Mouse (Mus musculus): ENCODE measurements at regions not wholly inside any gene's neighbourhood (a gene's known extent, or its start where the extent isn't known, plus 50 kb on each side); places are given as distances from the start of the nearest gene placed in this dataset.

DNA sequence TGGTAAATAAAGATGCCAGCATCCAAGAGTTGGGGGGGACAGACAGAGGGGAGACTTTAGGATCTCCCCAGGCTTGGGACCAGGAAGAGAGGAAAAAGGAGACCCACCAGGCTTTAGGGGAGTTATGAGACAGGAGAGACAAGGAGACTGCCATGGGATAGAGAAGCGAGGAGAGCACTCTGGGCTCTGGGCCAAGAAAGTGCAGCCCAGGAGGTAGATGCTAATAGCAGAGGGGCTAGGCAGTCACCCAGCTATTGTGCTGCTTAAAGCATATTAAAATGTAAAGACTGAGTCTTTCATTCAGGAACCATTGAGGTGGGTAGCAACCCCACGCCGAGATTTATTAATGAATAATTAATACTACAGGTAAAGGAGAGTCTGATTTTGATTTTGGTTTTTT lies 208.8 kb downstream of the Gm19935 start:
- ATAC-seq (no peak), DNase-seq (ENCODE audit: low spot score) (no peak)
- TF ChIP-seq CTCF (IDR thresholded peaks at IDR 0.05) (no peak), EP300 (IDR thresholded peaks at IDR 0.05) (no peak)
- WGBS = 69% methylated on average over 3 of the region's 3 CpGs
- Histone ChIP-seq H3K9ac (replicated peaks; ENCODE audit: low read depth) (no peak overlapping the region), H3K27ac (ENCODE audit: low read length) (no peak overlapping the region), H3K4me3 (ENCODE audit: low read depth, low read length) (no peak overlapping the region), H3K4me1 (ENCODE audit: insufficient read depth, low read depth, low read length) (no peaks in the 10 kb centered on the region), H3K27me3 (replicated peaks; ENCODE audit: insufficient read depth, low read length) (no peaks in the 10 kb centered on the region), H3K9me3 (ENCODE audit: low read length) (no peaks in the 10 kb centered on the region), H3K36me3 (ENCODE audit: insufficient read depth, low read length) (no peaks in the 10 kb centered on the region), H3K4me2 (replicated peaks; ENCODE audit: low read depth, low read length) (no peak overlapping the region)

DNA sequence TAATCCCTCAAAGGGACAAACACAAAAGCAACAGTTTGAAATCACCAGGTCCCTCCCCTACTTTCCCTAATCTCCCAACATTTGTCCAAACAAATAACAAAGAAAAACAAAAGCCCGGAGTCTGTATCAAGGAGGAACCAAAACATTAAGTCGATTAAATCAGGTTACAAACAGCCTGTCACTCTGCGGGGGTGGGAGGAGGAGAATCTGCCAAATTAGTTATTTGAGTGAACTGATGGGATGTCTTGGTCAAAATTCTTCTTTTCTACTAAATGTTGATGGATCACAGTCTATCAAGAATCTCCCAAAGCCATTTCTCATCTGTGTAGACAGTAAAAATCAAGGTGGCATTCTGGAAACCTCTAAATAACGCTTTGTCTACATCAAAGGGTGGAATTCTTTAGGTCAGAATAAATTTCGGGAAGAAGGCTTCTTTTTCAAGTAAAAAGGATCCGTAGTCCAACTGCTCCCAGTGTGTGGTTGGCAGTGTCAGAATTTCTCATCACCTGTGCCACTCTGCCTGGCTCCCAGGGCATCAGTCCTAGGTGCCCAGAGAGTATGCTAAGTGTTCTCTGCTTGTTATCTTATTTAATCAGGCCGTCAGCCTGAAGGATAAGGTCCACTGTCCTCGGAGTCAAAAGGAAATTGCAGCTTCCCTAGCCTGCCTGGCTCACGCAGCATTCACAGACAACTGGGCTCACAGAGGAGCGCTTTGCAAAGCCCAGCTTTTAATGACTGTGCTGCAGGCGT lies 216.1 kb downstream of the Gm19935 start:
- Histone ChIP-seq H3K9me3 (ENCODE audit: low read length) (no peaks in the 10 kb centered on the region), H3K27me3 (replicated peaks; ENCODE audit: insufficient read depth, low read length) (no peaks in the 10 kb centered on the region), H3K4me2 (replicated peaks; ENCODE audit: low read depth, low read length) (no peak overlapping the region), H3K4me3 (ENCODE audit: low read depth, low read length) (no peak overlapping the region), H3K36me3 (ENCODE audit: insufficient read depth, low read length) (no peaks in the 10 kb centered on the region), H3K27ac (ENCODE audit: low read length) (no peak overlapping the region), H3K4me1 (ENCODE audit: insufficient read depth, low read depth, low read length) (no peaks in the 10 kb centered on the region), H3K9ac (replicated peaks; ENCODE audit: low read depth) (no peak overlapping the region)
- no peak for ATAC-seq
- DNase-seq (ENCODE audit: low spot score) = no peak
- TF ChIP-seq CTCF (IDR thresholded peaks at IDR 0.05) = no peak
- TF ChIP-seq EP300 (IDR thresholded peaks at IDR 0.05) = no peak
- 17% methylated on average over 11 of the region's 11 CpGs for WGBS

DNA sequence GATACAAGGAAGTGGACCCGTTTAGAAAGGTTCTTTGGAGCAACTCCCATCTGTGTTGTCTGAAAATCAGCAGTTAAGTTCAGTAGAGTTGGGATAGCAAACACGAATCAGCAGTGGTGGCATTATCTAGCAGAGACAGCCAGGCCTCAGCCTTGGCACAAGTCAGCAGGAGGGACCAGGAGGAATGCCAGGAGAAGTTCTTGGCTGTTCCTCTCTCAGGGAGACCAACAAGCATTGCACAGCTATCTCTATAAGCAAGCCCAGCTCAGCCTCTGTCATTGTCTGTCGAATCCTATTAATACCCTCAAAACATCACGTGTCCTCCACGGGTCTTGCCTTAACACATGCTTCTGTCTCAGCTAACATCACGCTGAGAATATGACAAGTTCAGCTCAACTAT lies 219.8 kb downstream of the Gm19935 start:
- Histone ChIP-seq H3K27ac (ENCODE audit: low read length) (no peak overlapping the region), H3K4me1 (ENCODE audit: insufficient read depth, low read depth, low read length) (no peaks in the 10 kb centered on the region), H3K36me3 (ENCODE audit: insufficient read depth, low read length) (no peaks in the 10 kb centered on the region), H3K27me3 (replicated peaks; ENCODE audit: insufficient read depth, low read length) (no peaks in the 10 kb centered on the region), H3K9me3 (ENCODE audit: low read length) (no peaks in the 10 kb centered on the region), H3K4me2 (replicated peaks; ENCODE audit: low read depth, low read length) (no peak overlapping the region), H3K4me3 (ENCODE audit: low read depth, low read length) (no peak overlapping the region), H3K9ac (replicated peaks; ENCODE audit: low read depth) (no peak overlapping the region)
- DNase-seq (ENCODE audit: low spot score) = no peak
- WGBS = 84% methylated on average over 6 of the region's 6 CpGs
- TF ChIP-seq CTCF (IDR thresholded peaks at IDR 0.05) (no peak), EP300 (IDR thresholded peaks at IDR 0.05) (no peak)
- ATAC-seq = no peak

DNA sequence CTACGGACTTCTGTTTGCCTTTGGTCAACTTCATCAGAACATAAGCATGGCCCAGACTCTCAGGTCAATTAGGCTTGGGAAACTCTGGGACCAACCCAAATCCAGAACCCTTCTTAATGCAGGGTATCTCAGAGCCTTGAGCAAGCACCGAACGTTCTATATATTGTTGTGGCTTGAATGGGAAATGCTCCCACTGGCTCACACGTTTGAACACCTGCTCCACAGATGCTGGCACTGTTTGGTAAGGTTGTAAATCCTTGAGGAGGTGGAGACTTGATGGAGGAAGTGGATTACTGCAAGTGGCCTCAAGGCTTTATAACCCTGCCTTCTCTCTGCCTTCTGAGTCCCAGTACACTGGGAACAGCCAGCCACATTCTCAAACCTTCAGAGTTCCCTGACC lies 231.3 kb upstream of the Tox3 start:
- 68% methylated on average over 4 of the region's 4 CpGs for WGBS
- Histone ChIP-seq H3K9ac (replicated peaks; ENCODE audit: low read depth) (no peak overlapping the region), H3K27ac (ENCODE audit: low read length) (no peak overlapping the region), H3K4me3 (ENCODE audit: low read depth, low read length) (no peak overlapping the region), H3K36me3 (ENCODE audit: insufficient read depth, low read length) (no peaks in the 10 kb centered on the region), H3K9me3 (ENCODE audit: low read length) (no peaks in the 10 kb centered on the region), H3K4me2 (replicated peaks; ENCODE audit: low read depth, low read length) (no peak overlapping the region), H3K4me1 (ENCODE audit: insufficient read depth, low read depth, low read length) (no peaks in the 10 kb centered on the region), H3K27me3 (replicated peaks; ENCODE audit: insufficient read depth, low read length) (no peaks in the 10 kb centered on the region)
- no peak for DNase-seq (ENCODE audit: low spot score)
- ATAC-seq = no peak
- TF ChIP-seq CTCF (IDR thresholded peaks at IDR 0.05) (no peak), EP300 (IDR thresholded peaks at IDR 0.05) (no peak)

DNA sequence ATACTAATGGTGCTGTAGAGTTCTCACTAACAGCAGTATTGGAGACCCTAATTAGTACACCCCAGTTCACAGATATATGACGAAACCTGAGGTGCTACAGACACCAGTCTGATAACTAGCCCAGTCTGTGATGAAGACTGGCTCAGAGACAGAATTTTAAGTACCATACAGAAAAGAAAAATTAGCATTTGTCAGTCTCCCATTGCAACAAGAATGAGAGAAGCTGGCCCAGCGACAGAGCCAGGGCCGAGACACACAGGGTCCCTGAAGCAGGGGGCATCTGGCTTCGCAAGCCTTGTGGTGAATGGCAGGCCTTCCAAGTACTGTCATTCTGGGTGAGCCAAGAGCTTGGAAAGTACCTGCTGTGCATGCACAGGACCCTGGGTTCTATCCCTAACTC lies 228.8 kb upstream of the Tox3 start:
- no peak for TF ChIP-seq CTCF (IDR thresholded peaks at IDR 0.05)
- TF ChIP-seq EP300 (IDR thresholded peaks at IDR 0.05) = no peak
- Histone ChIP-seq H3K27ac (ENCODE audit: low read length) (no peak overlapping the region), H3K4me3 (ENCODE audit: low read depth, low read length) (no peak overlapping the region), H3K4me1 (ENCODE audit: insufficient read depth, low read depth, low read length) (no peaks in the 10 kb centered on the region), H3K27me3 (replicated peaks; ENCODE audit: insufficient read depth, low read length) (no peaks in the 10 kb centered on the region), H3K9me3 (ENCODE audit: low read length) (no peaks in the 10 kb centered on the region), H3K9ac (replicated peaks; ENCODE audit: low read depth) (no peak overlapping the region), H3K36me3 (ENCODE audit: insufficient read depth, low read length) (no peaks in the 10 kb centered on the region), H3K4me2 (replicated peaks; ENCODE audit: low read depth, low read length) (no peak overlapping the region)
- ATAC-seq (no peak), DNase-seq (ENCODE audit: low spot score) (no peak)
- WGBS = 86% methylated on average over 4 of the region's 4 CpGs

DNA sequence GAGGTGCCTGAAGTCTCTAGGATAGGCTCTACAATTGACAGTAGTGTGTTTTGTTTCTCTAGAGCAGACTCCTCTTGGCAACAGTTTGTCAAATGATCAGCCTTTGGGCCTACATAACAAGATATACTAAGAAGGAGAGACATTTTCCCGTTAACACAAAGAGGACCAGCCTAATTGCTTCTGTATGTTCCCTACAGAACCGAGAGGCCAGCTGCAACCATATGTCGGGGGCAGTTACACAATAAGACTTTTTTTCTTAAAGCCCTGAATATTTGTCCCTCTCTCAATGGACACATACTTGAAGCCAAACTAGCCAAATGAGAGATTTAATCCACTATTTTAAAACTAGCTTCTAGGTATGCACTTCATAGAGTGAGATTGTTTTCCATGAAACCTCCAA lies 226.5 kb upstream of the Tox3 start:
- Histone ChIP-seq H3K27ac (ENCODE audit: low read length) (0 out of 2 replicates have a peak overlapping the region, but pooled peaks have one; percentile 27), H3K4me3 (ENCODE audit: low read depth, low read length) (no peak overlapping the region), H3K9ac (replicated peaks; ENCODE audit: low read depth) (no peak overlapping the region), H3K36me3 (ENCODE audit: insufficient read depth, low read length) (no peaks in the 10 kb centered on the region), H3K4me2 (replicated peaks; ENCODE audit: low read depth, low read length) (no peak overlapping the region), H3K27me3 (replicated peaks; ENCODE audit: insufficient read depth, low read length) (no peaks in the 10 kb centered on the region), H3K4me1 (ENCODE audit: insufficient read depth, low read depth, low read length) (no peaks in the 10 kb centered on the region), H3K9me3 (ENCODE audit: low read length) (no peaks in the 10 kb centered on the region)
- DNase-seq (ENCODE audit: low spot score) (peak; percentile 57), ATAC-seq (peak; percentile 57)
- TF ChIP-seq EP300 (IDR thresholded peaks at IDR 0.05) (no peak), CTCF (IDR thresholded peaks at IDR 0.05) (no peak)
- 64% methylated on average over 3 of the region's 3 CpGs for WGBS

DNA sequence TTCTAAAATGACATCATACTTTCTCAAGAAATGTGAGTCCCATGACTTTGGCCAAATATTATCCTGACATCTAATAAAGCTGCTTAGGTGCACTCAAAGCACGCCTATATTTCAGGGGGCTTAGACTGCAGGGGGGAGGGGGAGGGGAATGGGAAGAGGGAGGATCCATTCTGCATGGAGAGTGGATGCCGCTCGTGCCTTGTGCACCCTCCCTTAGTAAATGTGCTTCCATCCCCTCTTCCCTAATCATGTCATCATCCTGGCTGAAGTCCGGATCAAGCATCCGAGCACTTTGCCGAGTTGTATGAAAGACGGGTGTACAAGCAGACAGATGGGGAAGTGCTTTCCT lies 207.9 kb upstream of the Tox3 start:
- Histone ChIP-seq H3K27ac (ENCODE audit: low read length) (no peak overlapping the region), H3K36me3 (ENCODE audit: insufficient read depth, low read length) (no peaks in the 10 kb centered on the region), H3K4me1 (ENCODE audit: insufficient read depth, low read depth, low read length) (no peaks in the 10 kb centered on the region), H3K9me3 (ENCODE audit: low read length) (no peaks in the 10 kb centered on the region), H3K4me2 (replicated peaks; ENCODE audit: low read depth, low read length) (no peak overlapping the region), H3K4me3 (ENCODE audit: low read depth, low read length) (no peak overlapping the region), H3K9ac (replicated peaks; ENCODE audit: low read depth) (no peak overlapping the region), H3K27me3 (replicated peaks; ENCODE audit: insufficient read depth, low read length) (no peaks in the 10 kb centered on the region)
- ATAC-seq (no peak), DNase-seq (ENCODE audit: low spot score) (no peak)
- TF ChIP-seq CTCF (IDR thresholded peaks at IDR 0.05) = no peak
- TF ChIP-seq EP300 (IDR thresholded peaks at IDR 0.05) = no peak
- 85% methylated on average over 7 of the region's 7 CpGs for WGBS

Data from lung, postnatal 0 days (tissue).